Mouse (Mus musculus): ENCODE data around the gene Skp2.

Skp2 gene

DNA sequence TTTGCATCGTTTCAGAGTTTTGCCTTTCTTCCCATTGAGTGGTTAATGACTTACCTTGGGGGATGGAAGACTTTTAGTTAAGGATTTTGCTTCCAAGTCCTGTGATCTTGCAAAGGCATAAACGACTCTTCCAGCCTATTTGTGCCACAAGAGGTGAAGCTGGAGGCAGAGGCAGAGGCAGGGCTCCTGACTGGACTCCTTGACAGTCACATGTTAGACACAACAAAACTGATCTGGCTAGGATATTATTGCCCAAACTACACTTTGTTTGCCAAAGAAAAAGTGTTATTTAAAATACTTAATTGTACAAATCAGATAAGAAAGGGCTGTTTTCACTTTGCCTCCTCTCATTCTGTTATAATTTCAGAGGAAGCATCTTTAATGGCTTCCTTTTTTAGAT is 81.1 kb downstream of the Skp2 start:
- DNase-seq, result no peak

GRCm38 (mm10) chr15:9073684-9074083 is 81.5 kb downstream of the Skp2 start:
- DNase-seq, result no peak

- no peak for DNase-seq
Observed at GRCm38 (mm10) chr15:9073067-9073608, 82.1 kb downstream of the Skp2 start.

DNA sequence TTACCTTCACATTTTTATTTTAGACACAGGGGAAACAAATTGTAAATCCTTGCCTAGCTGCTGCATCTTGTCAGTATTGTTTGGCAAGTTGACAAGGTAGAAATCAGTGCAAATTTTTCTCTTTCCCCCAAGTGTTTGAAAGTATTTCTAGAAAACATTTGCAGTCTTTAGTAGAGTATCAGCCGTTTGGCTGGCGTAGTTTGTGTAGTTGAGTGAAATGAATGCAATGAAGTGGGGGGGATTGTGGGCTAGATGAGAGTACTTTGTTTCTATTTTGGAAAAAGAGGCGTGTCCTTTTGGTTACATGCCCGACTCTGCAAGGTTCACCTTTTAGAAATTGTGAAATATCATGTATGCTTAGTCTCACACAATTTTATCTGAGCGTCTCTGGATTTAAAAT is 82.6 kb downstream of the Skp2 start:
- DNase-seq, result peak in 1 of 2 experiments; percentile 61

DNA sequence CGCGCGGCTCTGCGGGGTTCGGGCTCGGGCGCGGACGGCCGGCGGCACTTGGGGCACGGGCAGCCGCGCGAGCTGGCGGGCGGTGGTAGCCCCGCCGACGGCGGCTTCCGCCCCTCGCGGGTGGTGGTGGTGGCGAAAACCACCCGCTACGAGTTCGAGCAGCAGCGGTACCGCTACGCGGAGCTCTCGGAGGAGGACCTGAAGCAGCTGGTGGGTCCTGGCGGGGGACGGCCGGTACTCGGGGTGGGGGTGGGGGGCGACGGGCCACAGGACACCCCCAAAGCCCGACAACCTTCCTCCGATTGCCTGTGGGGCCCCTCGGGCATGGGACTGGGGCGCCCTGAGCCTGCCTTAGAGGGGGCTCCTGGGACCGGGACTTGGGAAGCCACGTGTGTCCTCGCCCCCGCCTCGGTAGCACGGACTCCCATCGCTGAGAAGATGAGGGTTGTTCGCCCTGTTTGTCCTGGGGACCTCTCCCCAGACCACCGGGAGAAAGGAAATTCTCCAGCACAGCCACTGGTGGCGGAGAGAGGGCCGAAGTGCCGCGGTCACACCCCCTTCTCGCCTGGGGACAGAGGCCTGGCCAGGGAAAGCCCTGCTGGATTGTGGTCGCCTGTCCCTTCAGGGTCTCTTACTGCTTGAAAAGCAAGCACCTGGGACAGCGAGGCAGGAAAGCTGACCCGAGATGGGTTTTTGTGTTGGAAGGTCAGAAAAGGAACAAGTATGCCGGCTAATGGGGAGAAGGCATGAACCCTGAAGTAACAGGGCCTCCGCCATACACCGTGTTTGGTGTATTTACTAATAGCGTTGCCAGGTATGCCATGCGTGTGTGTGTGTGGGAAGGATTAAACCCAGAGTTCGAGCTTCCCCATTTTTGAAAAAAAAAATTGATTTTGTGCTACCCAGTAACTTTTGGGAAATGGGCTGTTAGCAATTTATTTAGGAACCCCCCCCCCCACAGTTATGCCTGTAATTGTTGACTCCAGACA is 83.4 kb downstream of the Skp2 start:
- DNase-seq, result peak; percentile 40 to 44

DNA sequence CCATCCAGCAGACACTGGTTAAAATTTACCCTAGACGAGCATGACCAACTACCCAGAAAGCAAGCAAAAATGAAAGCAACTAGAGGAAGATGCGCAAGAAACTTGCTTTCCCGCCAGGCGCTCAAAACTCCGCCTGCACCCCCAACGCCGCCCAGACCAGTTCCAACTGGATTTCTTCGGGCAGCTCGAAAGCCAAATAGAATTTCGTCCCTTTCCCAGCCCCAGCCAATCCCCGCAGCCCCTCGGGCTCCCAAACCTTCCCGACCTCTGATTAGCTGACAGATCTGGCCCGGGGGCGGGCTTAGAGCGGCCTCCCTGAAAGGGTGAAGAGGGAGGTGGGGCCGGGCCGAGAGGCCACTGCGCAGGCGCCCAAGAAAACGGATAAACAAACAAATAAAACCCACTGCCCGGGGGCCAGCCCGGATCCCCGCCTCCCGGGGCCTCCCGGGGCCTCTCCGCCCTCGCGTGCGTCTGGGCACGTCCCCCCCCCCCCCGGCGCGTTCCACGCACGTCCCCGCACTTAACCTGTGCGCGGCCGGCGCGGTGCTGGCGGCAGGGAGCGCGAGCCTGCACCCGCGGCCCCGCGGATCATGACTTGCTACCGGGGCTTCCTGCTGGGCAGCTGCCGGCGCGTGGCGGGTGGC is 84.2 kb downstream of the Skp2 start, which contains the start of gene Nadk2:
Nadk2 (plus strand) TSS at position 349 of the 644 bp plus-strand sequence.
- DNase-seq, result peak; percentile 99 to 100

GRCm38 (mm10) chr15:9070353-9070752 is 84.9 kb downstream of the Skp2 start:
- no peak for DNase-seq

GRCm38 (mm10) chr15:9068881-9069280 is 86.3 kb downstream of the Skp2 start:
- DNase-seq, result no peak
